Mouse (Mus musculus) midbrain, embryonic 15.5 days (tissue): ENCODE measurements around the gene Cops3. TPM values are rescaled to one million over a fixed set of nuclear protein-coding genes. Genes with fewer than 3 reads are reported as not detected.
A peak's percentile ranks its signal among the peaks of the same experiment; 100 is the strongest.
"Not testable (repeated sequence)": the region's sequence is repeated elsewhere in the genome, so short reads cannot be mapped to it uniquely, and the experiment has no call there.

Experiments
- ATAC-seq: fragments of 200-750 bp; cut with Nextera tagmentation; replicated peaks from 2 replicates; pipeline ENCODE4 v1.8.0; 2017; ENCODE audit warnings: moderate TSS enrichment
- H3K27ac ChIP-seq: fragments of 300-500 bp; sonication (generic); 2 replicates; pipeline ENCODE4 v1.5.1; 2015; ENCODE audit warnings: mild to moderate bottlenecking, inconsistent platforms
- H3K27me3 ChIP-seq: fragments of 300-500 bp; sonication (generic); replicated peaks from 2 replicates; pipeline ENCODE4 v1.6.1; 2015; ENCODE audit warnings: inconsistent platforms
- H3K36me3 ChIP-seq: fragments of 300-500 bp; sonication (generic); replicated peaks from 2 replicates; pipeline ENCODE4 v1.6.1; 2015; ENCODE audit warnings: inconsistent platforms
- H3K4me1 ChIP-seq: fragments of 300-500 bp; sonication (generic); 2 replicates; pipeline ENCODE4 v1.6.1; 2015; ENCODE audit warnings: inconsistent platforms
- H3K4me2 ChIP-seq: fragments of 300-500 bp; sonication (generic); 2 replicates; pipeline ENCODE4 v1.6.1; 2015; ENCODE audit warnings: inconsistent platforms, mild to moderate bottlenecking, moderate library complexity
- H3K4me3 ChIP-seq: fragments of 300-500 bp; sonication (generic); 2 replicates; pipeline ENCODE4 v1.5.1; 2015; ENCODE audit warnings: mild to moderate bottlenecking, inconsistent platforms
- H3K9ac ChIP-seq: fragments of 300-500 bp; sonication (generic); 2 replicates; pipeline ENCODE4 v1.6.1; 2015; ENCODE audit warnings: mild to moderate bottlenecking, inconsistent platforms
- H3K9me3 ChIP-seq: fragments of 300-500 bp; sonication (generic); 2 replicates; pipeline ENCODE4 v1.6.1; 2016; ENCODE audit warnings: inconsistent platforms
- WGBS: fragments of 180-500 bp; shearing (Covaris S2); methylation state at CpG from one replicate; pipeline ENCODE4 v1.1.7; 2015; ENCODE audit warnings: mixed read lengths; 5-methylcytosine and 5-hydroxymethylcytosine counted together
- polyA plus RNA-seq: library from polyadenylated mRNA; unstranded; fragments of >200 nt; fragmentation: Nextera tagmentation; extraction: Ambion mirVana; gene quantifications from 2 replicates; pipeline ENCODE4 v1.2.1, GENCODE M21; 2015

The Cops3 gene
- polyA plus RNA-seq, 1 experiment from 2014 or later, result 180 TPM

DNA sequence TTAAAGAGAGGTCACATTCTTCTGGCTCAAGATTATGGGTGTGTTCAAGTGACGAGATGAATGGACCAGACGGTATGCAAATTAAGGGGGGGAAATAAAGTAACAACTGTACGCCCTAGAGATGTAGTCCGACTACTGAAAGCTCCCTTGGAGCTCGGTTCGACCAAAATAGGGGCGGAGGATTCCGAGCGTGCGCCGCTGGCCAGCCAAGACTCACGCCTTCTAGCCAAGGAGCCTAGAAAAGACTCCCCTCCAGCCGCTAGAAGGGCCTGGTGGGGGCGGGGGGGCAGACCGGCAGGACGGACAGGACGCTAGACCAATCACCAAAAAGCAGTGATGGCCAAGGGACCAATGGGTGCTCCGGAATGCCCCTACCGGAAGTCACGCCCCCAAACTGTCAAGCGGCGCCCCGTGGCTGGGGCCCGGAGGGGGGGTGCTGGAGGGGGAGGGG lies 605 bp downstream of the Cops3 start, which contains the start of gene Nt5m:
TSS of gene Nt5m (plus strand) at position 440 of the 451 bp plus-strand sequence.
- peak; percentile 98 for ATAC-seq
- Histone ChIP-seq H3K27me3 (no peaks in the 10 kb centered on the region), H3K9ac (peak within 1 kb of the TSS; percentile 99), H3K4me3 (peak within 1 kb of the TSS; percentile 97), H3K9me3 (no peaks in the 10 kb centered on the region), H3K4me1 (peaks cover 28% of the 10 kb centered on the region), H3K27ac (peak within 1 kb of the TSS; percentile 99), H3K4me2 (peak within 1 kb of the TSS; percentile 66), H3K36me3 (peaks cover 20% of the 10 kb centered on the region)
- under 1% methylated on average over 24 of the region's 24 CpGs for WGBS

DNA sequence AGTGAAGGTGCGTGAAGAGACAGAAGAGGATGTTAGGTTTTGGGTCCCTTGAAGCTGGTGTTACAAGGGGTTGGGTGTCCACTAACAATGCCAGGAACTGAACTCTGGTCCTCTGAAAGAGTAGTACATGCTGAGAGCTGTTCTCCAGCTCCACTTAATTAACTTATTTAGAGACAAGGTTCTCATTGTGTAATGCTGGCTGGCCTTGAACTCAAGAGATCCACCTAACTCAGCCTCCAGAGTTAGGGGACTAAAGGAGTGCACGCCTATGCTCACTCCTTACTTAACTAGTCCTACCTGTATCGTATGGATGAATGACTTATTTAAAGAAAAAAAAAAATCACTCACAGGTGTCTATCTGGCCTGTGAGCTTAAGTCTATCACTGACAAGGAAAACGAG lies 1.2 kb downstream of the Cops3 start:
- H3K4me3 ChIP-seq, result peak overlapping the region; percentile 97
- no peak overlapping the region for H3K27ac ChIP-seq
- H3K9ac ChIP-seq, result peak overlapping the region; percentile 99
- H3K4me1 ChIP-seq, result peaks cover 28% of the 10 kb centered on the region
- ATAC-seq, result no peak
- no peaks in the 10 kb centered on the region for H3K9me3 ChIP-seq
- 60% methylated on average over 4 of the region's 4 CpGs for WGBS
- no peaks in the 10 kb centered on the region for H3K27me3 ChIP-seq
- peaks cover 22% of the 10 kb centered on the region for H3K36me3 ChIP-seq
- H3K4me2 ChIP-seq, result peak overlapping the region; percentile 66

DNA sequence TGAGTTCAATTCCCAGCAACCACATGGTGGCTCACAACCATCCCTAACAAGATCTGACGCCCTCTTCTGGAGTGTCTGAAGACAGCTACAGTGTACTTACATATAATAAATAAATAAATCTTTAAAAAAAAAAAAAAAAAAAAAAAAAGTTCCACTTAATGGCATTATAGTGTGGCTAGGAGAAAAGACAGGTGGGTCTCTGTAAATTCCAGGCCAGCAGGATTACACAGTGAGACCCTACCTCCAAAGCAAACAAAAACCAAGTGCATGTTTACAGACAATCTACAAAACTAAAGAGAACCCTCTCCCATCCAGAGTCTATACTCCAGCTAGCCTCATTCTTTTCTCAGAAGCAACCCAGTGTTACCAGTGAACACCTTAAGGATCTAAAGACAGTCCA lies 1.8 kb downstream of the Cops3 start:
- H3K4me3 ChIP-seq, H3K27ac ChIP-seq, H3K27me3 ChIP-seq, H3K9me3 ChIP-seq, ATAC-seq, H3K9ac ChIP-seq: not testable (repeated sequence)
- peak overlapping the region; percentile 66; the same call in 1 of the 2 replicates for H3K4me2 ChIP-seq
- peaks cover 28% of the 10 kb centered on the region for H3K4me1 ChIP-seq
- WGBS, result 75% methylated on average over 1 of the region's 1 CpGs
- H3K36me3 ChIP-seq, result peaks cover 27% of the 10 kb centered on the region

DNA sequence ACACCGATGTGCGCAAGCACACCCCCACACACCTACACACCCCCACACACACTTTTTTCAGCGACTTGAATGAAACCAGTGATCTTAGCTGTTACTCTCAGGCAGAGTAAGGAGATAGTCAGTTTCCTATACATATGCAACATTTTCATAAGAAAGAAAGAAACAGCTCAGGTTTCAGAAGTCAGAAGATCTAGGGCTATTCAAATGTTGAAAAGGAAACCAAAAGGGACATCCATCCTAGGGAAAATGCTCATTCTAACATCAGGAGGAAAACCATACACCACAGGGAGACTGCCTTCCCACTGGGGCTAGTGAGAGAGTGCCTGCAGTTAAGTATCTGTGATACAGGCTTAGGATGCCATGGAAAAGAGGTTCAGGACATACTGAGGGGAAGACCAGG lies 18.0 kb downstream of the Cops3 start:
- 90% methylated on average over 3 of the region's 3 CpGs for WGBS
- Histone ChIP-seq H3K4me2 (no peak overlapping the region), H3K4me3 (no peak overlapping the region), H3K36me3 (peaks cover 84% of the 10 kb centered on the region), H3K4me1 (no peaks in the 10 kb centered on the region), H3K27me3 (no peaks in the 10 kb centered on the region), H3K9ac (no peak overlapping the region), H3K27ac (no peak overlapping the region), H3K9me3 (no peaks in the 10 kb centered on the region)
- ATAC-seq, result no peak

DNA sequence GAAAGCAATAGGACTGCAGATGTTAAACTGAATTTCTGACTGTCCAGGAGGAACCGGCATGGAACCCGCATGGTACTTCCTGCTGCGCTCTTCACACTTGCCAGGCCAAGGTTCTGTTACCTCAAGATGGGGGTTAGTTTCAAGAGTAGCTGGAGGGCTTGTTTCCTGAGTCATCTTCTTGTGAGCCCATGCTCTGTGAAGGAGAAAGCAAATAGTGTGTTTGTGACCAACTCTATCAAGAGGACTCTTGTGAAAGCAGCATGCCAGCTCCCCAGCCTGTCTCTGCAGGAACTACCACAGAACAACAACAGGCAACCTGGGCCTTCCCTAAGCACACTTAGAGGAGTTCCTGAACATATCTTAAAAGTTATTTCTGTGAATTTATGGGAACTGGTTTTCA lies 21.7 kb downstream of the Cops3 start:
- no peak for ATAC-seq
- 96% methylated on average over 3 of the region's 3 CpGs for WGBS
- H3K4me1 ChIP-seq, result no peaks in the 10 kb centered on the region
- H3K27ac ChIP-seq, result no peak overlapping the region
- no peak overlapping the region for H3K4me2 ChIP-seq
- H3K9me3 ChIP-seq, result no peaks in the 10 kb centered on the region
- H3K27me3 ChIP-seq, result no peaks in the 10 kb centered on the region
- no peak overlapping the region for H3K4me3 ChIP-seq
- peaks cover 56% of the 10 kb centered on the region for H3K36me3 ChIP-seq
- H3K9ac ChIP-seq, result no peak overlapping the region

DNA sequence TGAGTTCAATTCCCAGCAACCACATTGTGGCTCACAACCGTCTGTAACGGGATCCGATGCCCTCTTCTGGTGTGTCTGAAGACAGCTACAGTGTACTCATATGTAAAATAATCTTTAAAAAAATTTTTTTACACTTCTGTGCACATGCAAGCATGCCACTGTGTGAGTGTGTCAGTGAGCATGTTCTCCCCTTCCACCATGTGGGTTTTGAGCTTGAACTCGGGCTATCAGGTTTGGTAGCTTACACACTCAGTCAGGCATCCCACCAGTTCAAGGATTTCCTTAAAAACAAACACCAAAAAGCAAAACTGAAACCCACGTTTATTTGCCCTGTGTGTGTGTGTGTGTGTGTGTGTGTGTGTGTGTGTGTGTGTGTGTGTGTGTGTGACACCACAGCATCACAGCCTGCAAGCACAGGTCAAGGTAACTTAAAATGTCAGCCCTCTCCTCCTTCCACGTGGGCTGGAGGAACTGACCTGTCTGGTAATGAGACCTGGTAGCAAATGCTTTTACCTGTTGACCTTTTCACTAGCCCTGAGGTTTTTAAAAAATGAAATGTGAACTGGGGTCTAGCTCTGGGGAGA lies 24.1 kb downstream of the Cops3 start:
- Histone ChIP-seq H3K4me3 (no peak overlapping the region), H3K36me3 (peaks cover 39% of the 10 kb centered on the region), H3K9me3 (no peaks in the 10 kb centered on the region), H3K27me3 (no peaks in the 10 kb centered on the region), H3K4me1 (0 out of 2 replicates have a peak, but pooled peaks cover 4% of the 10 kb centered on the region), H3K27ac (no peak overlapping the region), H3K9ac (no peak overlapping the region), H3K4me2 (no peak overlapping the region)
- ATAC-seq, result no peak
- WGBS, result 90% methylated on average over 6 of the region's 6 CpGs

DNA sequence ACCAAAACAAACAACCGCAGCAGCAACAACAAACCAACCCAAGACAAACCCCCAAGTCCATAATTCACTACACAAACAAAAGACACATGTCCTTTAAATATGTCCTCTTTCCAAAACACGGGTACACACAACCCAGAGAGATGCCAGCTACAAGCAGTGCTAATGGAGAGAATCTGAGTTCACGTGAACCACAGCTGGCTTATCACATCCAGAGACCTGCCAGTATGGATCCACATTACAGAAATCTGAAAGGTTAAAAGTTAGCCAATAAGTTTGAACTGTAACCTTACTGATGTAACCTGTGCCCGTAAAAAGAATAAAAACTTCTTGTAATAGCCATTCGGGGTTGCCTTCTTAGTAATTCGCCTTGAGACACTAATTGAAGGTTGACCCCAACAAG lies 24.7 kb downstream of the Cops3 start:
- Histone ChIP-seq H3K36me3 (peaks cover 34% of the 10 kb centered on the region), H3K4me3 (no peak overlapping the region), H3K9ac (no peak overlapping the region), H3K27ac (no peak overlapping the region), H3K27me3 (no peaks in the 10 kb centered on the region), H3K9me3 (no peaks in the 10 kb centered on the region), H3K4me2 (no peak overlapping the region), H3K4me1 (0 out of 2 replicates have a peak, but pooled peaks cover 7% of the 10 kb centered on the region)
- no peak for ATAC-seq
- WGBS, result 93% methylated on average over 6 of the region's 6 CpGs

DNA sequence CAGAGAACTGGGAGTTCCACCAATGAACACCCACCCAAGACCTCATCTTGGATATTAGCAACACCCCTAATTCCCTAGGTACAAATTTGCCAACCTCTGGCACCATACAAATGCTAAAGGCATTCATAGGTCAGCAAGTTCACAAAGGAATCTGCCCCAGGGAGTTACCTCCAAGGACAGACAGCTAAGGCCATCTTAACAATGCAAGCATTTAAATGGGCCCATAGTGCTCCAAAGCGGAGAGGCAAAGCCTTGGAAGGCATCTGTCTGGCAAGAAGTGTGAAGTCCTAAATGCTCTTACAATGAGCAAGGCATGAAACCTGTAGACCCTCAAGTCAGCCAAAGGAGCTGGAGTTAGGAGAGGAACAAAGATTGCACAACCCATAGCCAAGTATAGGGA lies 25.3 kb downstream of the Cops3 start:
- WGBS, result 76% methylated on average over 1 of the region's 1 CpGs
- Histone ChIP-seq H3K27me3 (no peaks in the 10 kb centered on the region), H3K4me2 (no peak overlapping the region), H3K4me1 (0 out of 2 replicates have a peak, but pooled peaks cover 7% of the 10 kb centered on the region), H3K9ac (no peak overlapping the region), H3K9me3 (no peaks in the 10 kb centered on the region), H3K4me3 (no peak overlapping the region), H3K27ac (no peak overlapping the region), H3K36me3 (peaks cover 28% of the 10 kb centered on the region)
- ATAC-seq, result no peak

DNA sequence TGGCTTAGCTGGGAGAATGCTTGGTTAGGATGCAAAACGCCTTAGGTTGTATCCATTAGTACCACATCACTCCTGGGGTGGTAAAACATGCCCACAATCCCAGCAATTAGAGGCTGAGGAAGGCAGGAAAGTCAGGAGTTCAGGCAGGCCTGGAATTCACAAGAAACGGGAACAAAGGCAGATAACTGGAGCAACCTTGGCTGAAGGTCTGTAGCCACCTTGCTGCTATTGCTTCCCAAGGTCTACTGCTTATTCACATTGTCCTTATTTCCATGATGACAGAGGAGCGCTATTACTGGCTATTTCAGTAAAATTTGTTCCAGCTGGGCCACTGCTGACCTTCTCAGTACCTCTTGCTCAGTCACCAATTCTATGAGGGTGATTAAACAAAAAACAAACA lies 26.4 kb downstream of the Cops3 start:
- ATAC-seq, result no peak
- no peaks in the 10 kb centered on the region for H3K27me3 ChIP-seq
- H3K4me3 ChIP-seq, result no peak overlapping the region
- no peaks in the 10 kb centered on the region for H3K9me3 ChIP-seq
- H3K36me3 ChIP-seq, result peaks cover 18% of the 10 kb centered on the region
- H3K4me1 ChIP-seq, result peaks cover 17% of the 10 kb centered on the region
- no peak overlapping the region for H3K9ac ChIP-seq
- H3K4me2 ChIP-seq, result no peak overlapping the region
- H3K27ac ChIP-seq, result no peak overlapping the region
- 83% methylated on average over 3 of the region's 3 CpGs for WGBS

DNA sequence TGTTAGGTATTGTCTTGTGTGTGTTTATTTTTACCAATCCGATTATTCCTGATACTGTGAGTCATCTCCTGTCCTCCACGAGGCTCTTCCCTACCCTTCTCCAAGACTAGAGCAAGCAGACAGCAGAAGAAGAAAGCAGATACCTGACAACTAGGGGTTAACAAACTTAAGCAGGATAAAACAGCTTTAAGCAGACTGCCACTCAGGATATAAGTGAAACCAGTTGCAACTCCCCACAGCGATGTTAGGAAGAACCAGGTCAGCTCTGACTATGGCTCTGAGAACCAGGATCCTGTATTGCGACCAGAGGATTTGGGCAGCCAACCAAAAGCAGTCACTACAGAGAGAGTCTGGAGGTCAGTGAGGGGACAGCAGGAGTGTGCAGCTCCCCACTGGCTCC lies 28.4 kb downstream of the Cops3 start:
- H3K27ac ChIP-seq, result no peak overlapping the region
- peaks cover 21% of the 10 kb centered on the region for H3K4me1 ChIP-seq
- 0 out of 2 replicates have a peak, but pooled peaks cover 3% of the 10 kb centered on the region for H3K36me3 ChIP-seq
- no peak for ATAC-seq
- WGBS, result 83% methylated on average over 4 of the region's 4 CpGs
- H3K4me2 ChIP-seq, result no peak overlapping the region
- no peak overlapping the region for H3K4me3 ChIP-seq
- no peaks in the 10 kb centered on the region for H3K27me3 ChIP-seq
- no peak overlapping the region for H3K9ac ChIP-seq
- no peaks in the 10 kb centered on the region for H3K9me3 ChIP-seq

DNA sequence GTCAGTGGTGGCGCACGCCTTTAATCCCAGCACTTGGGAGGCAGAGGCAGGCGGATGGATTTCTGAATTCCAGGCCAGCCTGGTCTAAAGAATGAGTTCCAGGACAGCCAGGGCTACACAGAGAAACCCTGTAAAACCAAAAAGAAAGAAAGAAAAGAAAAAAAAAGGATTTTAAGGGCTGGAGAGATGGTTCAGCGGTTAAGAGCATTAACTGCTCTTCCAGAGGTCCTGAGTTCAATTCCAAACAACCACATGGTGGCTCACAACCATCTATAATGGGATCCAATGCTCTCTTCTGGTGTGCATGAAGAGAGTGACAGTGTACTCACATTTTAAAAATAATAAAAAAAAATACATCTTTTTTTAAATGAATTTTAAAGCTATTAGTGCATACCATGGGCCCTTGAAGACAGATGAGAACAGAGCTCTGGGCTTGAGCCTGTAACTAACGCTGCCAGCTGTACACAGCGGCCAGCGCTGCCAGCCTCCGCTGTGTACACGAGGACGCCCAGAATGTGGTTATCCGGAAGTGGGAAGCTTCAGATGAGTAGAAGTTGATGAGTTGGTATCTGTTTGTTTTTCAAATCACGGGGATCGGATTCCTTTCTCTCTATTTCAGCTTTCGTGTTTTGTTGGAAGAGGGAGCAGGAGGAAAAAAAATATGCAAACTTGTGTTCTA lies 29.0 kb downstream of the Cops3 start:
- peak; percentile 14; the same call in 1 of the 2 replicates for ATAC-seq
- H3K27ac ChIP-seq, result peak overlapping the region; percentile 99

DNA sequence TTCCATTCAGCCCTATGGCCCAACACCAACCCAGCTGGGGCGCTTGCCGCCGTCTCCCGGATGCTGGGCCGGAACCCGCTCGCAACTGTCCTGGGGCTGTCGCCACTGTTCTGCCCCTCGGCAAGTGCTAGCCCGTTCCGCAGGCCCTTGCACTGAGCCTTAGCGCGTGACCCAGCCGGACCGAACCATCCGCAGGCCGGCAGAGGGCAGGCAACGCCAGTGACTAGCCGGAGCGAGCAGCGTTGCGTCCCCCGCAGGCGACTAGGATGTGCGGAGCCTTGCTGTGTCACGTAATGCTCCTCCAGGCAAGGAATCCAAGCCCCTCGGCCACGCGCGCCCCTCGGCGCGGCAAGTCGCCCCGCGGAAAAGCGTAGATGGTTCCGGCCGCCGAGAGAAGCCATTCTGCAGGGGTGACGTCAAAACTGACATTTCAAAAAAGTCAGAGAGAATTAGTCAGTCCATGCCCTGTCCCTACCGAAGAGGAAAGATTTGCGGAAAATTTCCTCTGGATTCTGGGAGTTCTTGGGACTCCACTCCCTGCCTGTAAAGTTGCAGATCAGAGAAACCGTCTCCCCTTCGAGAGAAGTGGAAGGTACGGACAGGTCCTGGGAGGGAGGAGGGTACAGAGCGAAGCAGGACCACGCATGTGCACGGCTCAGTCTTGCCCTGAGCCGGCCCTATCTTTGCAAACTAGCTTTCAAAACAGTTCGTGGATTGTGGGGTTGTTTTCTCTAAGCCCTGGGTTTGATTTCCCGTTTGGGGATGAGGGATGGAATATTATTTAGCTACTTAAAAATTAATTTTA lies 29.8 kb downstream of the Cops3 start, which contains the start of gene Flcn:
TSS of gene Flcn (minus strand) at position 347 of the 805 bp plus-strand sequence.
- under 1% methylated on average over 52 of the region's 52 CpGs for WGBS
- H3K27me3 ChIP-seq, result no peaks in the 10 kb centered on the region
- peak within 1 kb of the TSS; percentile 80 for H3K4me2 ChIP-seq
- H3K9ac ChIP-seq, result peak within 1 kb of the TSS; percentile 90
- peak; percentile 97 for ATAC-seq
- peaks cover 3% of the 10 kb centered on the region; the same call in 1 of the 2 replicates for H3K36me3 ChIP-seq
- peaks cover 21% of the 10 kb centered on the region for H3K4me1 ChIP-seq
- no peaks in the 10 kb centered on the region for H3K9me3 ChIP-seq
- peak within 1 kb of the TSS; percentile 99 for H3K27ac ChIP-seq
- H3K4me3 ChIP-seq, result peak within 1 kb of the TSS; percentile 89

More for the DNA sequence above, 29.0 kb downstream of the Cops3 start:
- peaks cover 21% of the 10 kb centered on the region for H3K4me1 ChIP-seq
- no peaks in the 10 kb centered on the region for H3K9me3 ChIP-seq
- 0 out of 2 replicates have a peak, but pooled peaks cover 3% of the 10 kb centered on the region for H3K36me3 ChIP-seq
- peak overlapping the region; percentile 89 for H3K4me3 ChIP-seq
- H3K9ac ChIP-seq, result peak overlapping the region; percentile 90
- H3K4me2 ChIP-seq, result peak overlapping the region; percentile 80
- no peaks in the 10 kb centered on the region for H3K27me3 ChIP-seq
- 65% methylated on average over 14 of the region's 14 CpGs for WGBS
